Mouse (Mus musculus) lung, adult 10 weeks (tissue): ENCODE measurements around the gene Lcn4. TPM values are rescaled to one million over a fixed set of nuclear protein-coding genes. Genes with fewer than 3 reads are reported as not detected.

ENCODE experiments used
- polyA plus RNA-seq: library from polyadenylated mRNA; stranded (reverse); fragments of 350-450 nt; fragmentation: Illumina TruSeq; extraction: RNeasy Lipid Tissue Mini Kit (QIAGEN cat#74804); gene quantifications from one replicate; pipeline ENCODE4 v1.2.3, GENCODE M21; 2014; ENCODE audit warnings: low read depth, low replicate concordance; ENCODE audit not compliant: insufficient read depth

Gene Lcn4
- 0.58 TPM for polyA plus RNA-seq

DNA sequence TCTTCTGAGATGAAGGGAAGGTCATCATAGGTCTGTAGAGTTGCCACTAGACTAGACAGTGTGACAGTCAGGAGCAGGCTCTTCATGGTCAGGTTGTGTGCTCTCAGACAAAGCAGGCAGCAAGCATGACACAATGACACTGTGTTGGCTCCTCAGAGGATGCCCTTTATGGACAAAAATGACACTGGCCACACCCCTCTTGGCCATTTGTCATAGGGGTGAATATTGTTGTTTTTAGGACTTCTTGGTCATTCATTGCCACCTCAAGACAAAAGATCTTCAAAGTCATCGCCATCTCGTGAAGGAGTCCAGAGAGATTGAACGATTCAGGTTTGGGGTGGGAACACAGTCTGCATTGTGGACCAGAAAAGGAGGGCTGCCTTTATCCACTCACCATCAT is at the start of gene Lcn4:
Lcn4 (minus strand) TSS at position 101 of the 400 bp plus-strand sequence.

DNA sequence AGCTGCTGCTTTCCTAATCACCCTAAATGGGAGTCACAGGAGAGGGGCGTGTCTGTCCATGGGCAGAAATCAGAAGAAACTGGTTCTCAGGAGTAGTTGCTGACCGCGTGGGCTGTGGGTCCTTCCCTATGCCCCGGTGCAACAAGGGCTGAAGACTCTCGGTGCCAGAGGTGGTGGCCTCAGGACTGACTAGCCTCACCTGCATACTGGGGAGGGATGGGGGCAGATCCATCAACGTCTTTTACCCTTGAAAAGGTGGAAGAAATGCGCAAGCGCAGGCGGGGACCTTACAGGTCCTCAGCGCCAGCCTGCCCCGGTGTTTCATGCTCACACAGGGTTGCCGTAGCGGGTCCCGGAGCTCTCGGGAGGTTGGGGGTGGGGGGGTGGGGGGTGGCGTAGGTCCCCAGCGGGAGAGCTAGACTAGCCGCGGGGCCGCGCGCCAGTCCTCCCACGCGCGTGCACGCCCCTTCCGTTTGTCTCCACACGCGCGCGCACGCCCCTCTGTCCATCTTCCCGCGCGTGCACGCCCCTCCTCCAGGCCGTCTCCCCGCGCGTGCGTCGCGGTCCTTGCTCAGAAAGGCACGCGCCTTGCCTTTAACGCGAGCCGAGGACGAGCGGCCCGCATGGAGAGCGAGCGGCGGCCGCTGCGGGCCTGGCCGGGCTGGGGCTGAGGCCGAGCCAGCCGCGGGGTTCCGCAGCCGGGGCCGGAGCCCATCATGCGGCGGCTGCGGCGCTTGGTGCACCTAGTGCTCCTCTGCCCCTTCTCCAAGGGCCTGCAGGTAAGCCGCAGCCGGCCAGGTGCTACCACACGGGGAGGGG is 43.0 kb downstream of the Lcn4 start, which contains the start of gene Fam69b:
Fam69b (plus strand) TSS at position 537 of the 819 bp plus-strand sequence.

Other genes starting within 250 kb of the Lcn4 start
- 13.3 TPM for gene Sec16a, start 226.1 kb downstream of the Lcn4 start, polyA plus RNA-seq
- 14.9 TPM for gene Notch1, start 154.6 kb downstream of the Lcn4 start, polyA plus RNA-seq
- gene Egfl7, start 91.3 kb downstream of the Lcn4 start, polyA plus RNA-seq, result 820 TPM
- gene Gm20532, start 84.6 kb downstream of the Lcn4 start, polyA plus RNA-seq, result not detected
- gene Agpat2, start 66.9 kb downstream of the Lcn4 start, polyA plus RNA-seq, result 51.3 TPM
- 6.8 TPM for gene Fam69b, start 42.8 kb downstream of the Lcn4 start, polyA plus RNA-seq
- not detected for gene Abo, start 193.7 kb upstream of the Lcn4 start, polyA plus RNA-seq
- gene Surf6, start 231.6 kb upstream of the Lcn4 start, polyA plus RNA-seq, result 10.8 TPM
- 21.4 TPM for gene Med22, start 239.4 kb upstream of the Lcn4 start, polyA plus RNA-seq
- 1,186 TPM for gene Rpl7a, start 239.5 kb upstream of the Lcn4 start, polyA plus RNA-seq
- gene Surf2, start 245.1 kb upstream of the Lcn4 start, polyA plus RNA-seq, result 19.5 TPM
- gene Surf1, start 245.2 kb upstream of the Lcn4 start, polyA plus RNA-seq, result 65.1 TPM